Mouse (Mus musculus) neural tube, embryonic 11.5 days (tissue): ENCODE results near the gene Cdkal1. TPM values are rescaled to one million over a fixed set of nuclear protein-coding genes. Genes with fewer than 3 reads are reported as not detected.

Source experiments
- ATAC-seq: fragments of 200-750 bp; cut with Nextera tagmentation; 2 replicates; pipeline ENCODE4 v1.8.0; 2017; ENCODE audit warnings: moderate number of reproducible peaks, mild to moderate bottlenecking, moderate TSS enrichment, moderate library complexity; ENCODE audit not compliant: insufficient read depth, low FRiP score, low TSS enrichment
- DNase-seq: peaks from one replicate; pipeline ENCODE4 v3.0.0-alpha.2; 2015; ENCODE audit warnings: low spot score
- H3K27ac ChIP-seq: fragments of 300-500 bp; sonication (generic); 2 replicates; pipeline ENCODE4 v1.5.1; 2014; ENCODE audit warnings: low read depth, mild to moderate bottlenecking, low read length
- H3K27me3 ChIP-seq: fragments of 300-500 bp; sonication (generic); 2 replicates; pipeline ENCODE4 v1.6.1; 2014; ENCODE audit warnings: mild to moderate bottlenecking, low read length, mixed read lengths; ENCODE audit not compliant: control insufficient read depth, insufficient read depth
- H3K36me3 ChIP-seq: fragments of 300-500 bp; sonication (generic); 2 replicates; pipeline ENCODE4 v1.6.1; 2014; ENCODE audit warnings: mild to moderate bottlenecking, low read length, moderate library complexity, mixed read lengths; ENCODE audit not compliant: control insufficient read depth, insufficient read depth
- H3K4me1 ChIP-seq: fragments of 300-500 bp; sonication (generic); 2 replicates; pipeline ENCODE4 v1.6.1; 2014; ENCODE audit warnings: low read length, mixed read lengths; ENCODE audit not compliant: control insufficient read depth, insufficient read depth
- H3K4me2 ChIP-seq: fragments of 300-500 bp; sonication (generic); 2 replicates; pipeline ENCODE4 v1.6.1; 2014; ENCODE audit warnings: low read depth, mild to moderate bottlenecking, moderate library complexity
- H3K4me3 ChIP-seq: fragments of 300-500 bp; sonication (generic); 2 replicates; pipeline ENCODE4 v1.5.1; 2014; ENCODE audit warnings: low read depth, low read length
- H3K9ac ChIP-seq: fragments of 300-500 bp; sonication (generic); 2 replicates; pipeline ENCODE4 v1.6.1; 2014; ENCODE audit warnings: mild to moderate bottlenecking, low read length
- H3K9me3 ChIP-seq: fragments of 300-500 bp; sonication (generic); 2 replicates; pipeline ENCODE4 v1.6.1; 2016; ENCODE audit warnings: low read length; ENCODE audit not compliant: control insufficient read depth
- WGBS: fragments of 180-500 bp; shearing (Covaris S2); extraction: QIAGEN DNeasy Blood & Tissue Kit; methylation state at CpG from one replicate; pipeline ENCODE4 v1.1.7; 2014; 5-methylcytosine and 5-hydroxymethylcytosine counted together
- polyA plus RNA-seq: library from polyadenylated mRNA; unstranded; fragments of >200 nt; fragmentation: Nextera tagmentation; extraction: Ambion mirVana; gene quantifications from 2 replicates; pipeline ENCODE4 v1.2.1, GENCODE M21; 2014

Gene Cdkal1
- polyA plus RNA-seq, 1 experiment from 2014 or later = 27.5 TPM

DNA sequence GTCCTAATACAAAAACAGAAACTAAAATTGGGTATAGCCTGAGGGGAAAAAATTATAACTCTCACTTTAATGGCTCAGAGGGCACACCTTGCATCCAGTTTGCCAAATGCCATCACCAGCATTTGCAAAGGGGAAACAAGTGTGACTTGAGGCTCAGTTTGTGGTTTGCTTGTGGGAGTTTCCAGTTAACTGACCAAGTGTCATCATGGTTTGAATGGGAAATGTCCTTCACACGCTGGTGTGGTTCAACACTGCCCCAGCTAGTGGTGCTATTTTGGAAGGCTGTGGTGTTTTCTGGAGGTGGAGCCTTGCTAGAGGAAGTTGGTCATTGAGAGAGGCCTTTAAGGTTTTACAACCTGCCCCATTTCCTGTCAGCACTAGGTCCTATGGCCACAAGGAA, 686.1 kb downstream of the Cdkal1 start:
- no peak overlapping the region for H3K27ac ChIP-seq
- no peaks in the 10 kb centered on the region for H3K9me3 ChIP-seq
- H3K9ac ChIP-seq = no peak overlapping the region
- WGBS = 40% methylated on average over 1 of the region's 1 CpGs
- ATAC-seq (no peak), DNase-seq (no peak)
- H3K4me1 ChIP-seq = no peaks in the 10 kb centered on the region
- no peaks in the 10 kb centered on the region for H3K27me3 ChIP-seq
- H3K4me3 ChIP-seq = no peak overlapping the region
- no peak overlapping the region for H3K4me2 ChIP-seq
- H3K36me3 ChIP-seq = no peaks in the 10 kb centered on the region

DNA sequence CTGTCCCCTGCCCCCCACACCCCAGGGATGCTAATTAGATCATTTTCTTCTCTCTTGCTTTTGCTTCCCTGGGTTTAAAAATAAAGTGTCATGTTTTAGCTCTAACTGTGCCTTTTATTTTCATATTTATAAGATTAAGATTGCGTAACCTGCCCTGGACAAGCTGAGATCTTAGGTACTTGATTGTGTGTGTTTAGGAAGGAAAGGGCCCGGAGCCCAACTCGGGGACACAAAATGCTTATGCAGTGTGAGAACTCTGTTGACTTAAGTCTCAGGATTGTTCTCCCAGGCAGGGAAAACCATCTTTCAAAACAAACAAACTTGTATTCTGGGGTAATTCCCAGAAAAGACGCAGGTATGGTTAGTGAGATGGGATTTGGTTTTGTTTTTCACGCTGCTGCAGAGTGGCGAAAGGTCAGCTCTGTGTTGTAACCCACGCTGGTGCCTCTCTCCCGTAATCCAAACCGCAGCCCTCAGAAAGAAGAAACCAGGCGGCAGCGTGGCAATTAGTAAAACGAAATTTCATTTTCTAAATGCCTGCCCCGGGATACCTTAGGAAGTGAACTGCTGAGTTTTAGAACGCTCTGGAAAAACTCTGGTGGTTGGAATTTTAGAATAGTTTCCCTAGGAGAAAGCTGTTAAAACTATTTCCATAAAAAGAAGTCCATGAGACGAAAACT, 690.5 kb downstream of the Cdkal1 start:
- no peak overlapping the region for H3K4me2 ChIP-seq
- DNase-seq (no peak), ATAC-seq (no peak)
- no peaks in the 10 kb centered on the region for H3K27me3 ChIP-seq
- no peak overlapping the region for H3K9ac ChIP-seq
- no peak overlapping the region for H3K4me3 ChIP-seq
- H3K27ac ChIP-seq = no peak overlapping the region
- H3K4me1 ChIP-seq = no peaks in the 10 kb centered on the region
- no peaks in the 10 kb centered on the region for H3K9me3 ChIP-seq
- no peaks in the 10 kb centered on the region for H3K36me3 ChIP-seq
- 56% methylated on average over 15 of the region's 15 CpGs for WGBS

DNA sequence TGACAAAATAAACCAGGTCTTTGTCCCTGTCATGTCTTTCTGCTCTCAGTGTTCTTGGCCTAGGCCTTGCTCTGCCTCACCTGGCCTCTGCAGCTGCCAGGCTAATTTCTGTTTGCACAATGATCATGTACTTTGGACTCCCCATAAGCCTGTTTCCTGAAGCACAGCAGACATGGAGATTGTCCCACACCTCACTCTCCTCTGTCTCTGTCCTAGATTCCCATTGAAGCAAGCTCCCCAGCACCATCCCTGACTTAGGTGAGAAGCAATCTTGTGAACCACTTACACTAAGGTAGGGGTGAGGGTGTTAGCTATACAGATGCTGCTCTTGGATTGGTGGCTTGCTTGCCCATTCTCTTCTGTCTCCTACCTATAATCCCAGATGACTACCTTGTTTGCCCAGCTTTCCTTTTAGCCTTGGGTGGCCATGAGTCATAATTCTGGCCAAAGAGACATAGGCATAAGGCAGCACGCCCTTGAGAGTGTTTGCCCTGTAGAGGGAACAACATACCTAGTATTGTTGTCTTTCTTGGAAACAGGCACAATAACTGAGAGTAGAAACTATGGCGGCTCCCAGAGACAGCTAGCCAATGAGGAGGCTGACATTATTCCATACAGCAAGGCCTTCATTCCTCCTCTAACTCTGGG, 692.5 kb downstream of the Cdkal1 start:
- WGBS = 90% methylated on average over 2 of the region's 2 CpGs
- no peak for ATAC-seq
- no peak overlapping the region for H3K4me2 ChIP-seq

DNA sequence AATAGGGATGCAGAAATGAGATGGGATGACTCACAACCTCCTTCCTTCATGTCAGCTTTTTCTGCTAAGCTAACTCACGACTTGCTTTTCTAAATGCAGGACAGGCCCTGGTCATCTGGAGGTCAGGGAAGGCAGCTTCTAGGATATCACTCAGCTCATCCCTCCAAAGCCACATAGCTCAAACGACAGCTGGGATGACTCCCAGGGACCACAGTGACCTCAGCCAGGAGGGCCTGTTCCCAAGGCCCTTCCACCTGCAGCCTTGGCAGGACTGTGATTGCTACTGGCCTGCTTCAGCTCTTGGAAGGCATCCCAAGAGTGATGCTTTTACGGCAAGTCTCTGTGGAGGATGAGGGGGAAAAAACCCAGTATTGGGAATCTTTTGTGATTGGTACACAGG, 693.0 kb downstream of the Cdkal1 start:
- ATAC-seq (no peak), DNase-seq (no peak)
- Histone ChIP-seq H3K27me3 (no peaks in the 10 kb centered on the region), H3K4me1 (no peaks in the 10 kb centered on the region), H3K4me2 (no peak overlapping the region), H3K4me3 (no peak overlapping the region), H3K9ac (no peak overlapping the region), H3K36me3 (no peaks in the 10 kb centered on the region), H3K27ac (no peak overlapping the region), H3K9me3 (no peaks in the 10 kb centered on the region)
- 40% methylated on average over 3 of the region's 3 CpGs for WGBS

More for the DNA sequence above, 692.5 kb downstream of the Cdkal1 start:
- no peaks in the 10 kb centered on the region for H3K27me3 ChIP-seq
- no peaks in the 10 kb centered on the region for H3K9me3 ChIP-seq
- no peaks in the 10 kb centered on the region for H3K4me1 ChIP-seq
- DNase-seq = no peak
- H3K27ac ChIP-seq = no peak overlapping the region
- H3K36me3 ChIP-seq = no peaks in the 10 kb centered on the region
- no peak overlapping the region for H3K4me3 ChIP-seq
- H3K9ac ChIP-seq = no peak overlapping the region

DNA sequence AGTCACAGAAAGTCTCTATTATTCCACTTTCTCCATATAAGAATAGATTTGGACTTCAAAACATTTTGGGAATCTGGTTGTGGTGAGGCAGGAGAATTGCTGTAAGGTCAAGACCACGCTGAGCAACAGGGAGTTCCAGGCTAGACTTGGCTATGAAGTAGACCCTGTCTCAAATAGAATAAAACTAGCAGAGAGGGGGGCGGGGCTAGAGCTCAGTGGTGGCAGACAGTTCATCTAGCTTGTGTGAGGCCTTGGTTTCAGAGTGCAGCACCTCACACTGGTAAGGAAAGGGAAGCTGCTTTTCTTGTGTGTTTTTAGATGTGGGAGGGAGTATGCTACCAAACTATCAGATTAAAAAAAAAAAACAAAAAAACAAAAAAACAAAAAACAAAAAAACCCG, 694.0 kb downstream of the Cdkal1 start:
- Histone ChIP-seq H3K4me2 (no peak overlapping the region), H3K27me3 (no peaks in the 10 kb centered on the region), H3K9me3 (no peaks in the 10 kb centered on the region), H3K9ac (no peak overlapping the region), H3K36me3 (no peaks in the 10 kb centered on the region), H3K4me3 (no peak overlapping the region), H3K4me1 (no peaks in the 10 kb centered on the region), H3K27ac (no peak overlapping the region)
- no peak for DNase-seq
- 82% methylated on average over 3 of the region's 3 CpGs for WGBS
- no peak for ATAC-seq

DNA sequence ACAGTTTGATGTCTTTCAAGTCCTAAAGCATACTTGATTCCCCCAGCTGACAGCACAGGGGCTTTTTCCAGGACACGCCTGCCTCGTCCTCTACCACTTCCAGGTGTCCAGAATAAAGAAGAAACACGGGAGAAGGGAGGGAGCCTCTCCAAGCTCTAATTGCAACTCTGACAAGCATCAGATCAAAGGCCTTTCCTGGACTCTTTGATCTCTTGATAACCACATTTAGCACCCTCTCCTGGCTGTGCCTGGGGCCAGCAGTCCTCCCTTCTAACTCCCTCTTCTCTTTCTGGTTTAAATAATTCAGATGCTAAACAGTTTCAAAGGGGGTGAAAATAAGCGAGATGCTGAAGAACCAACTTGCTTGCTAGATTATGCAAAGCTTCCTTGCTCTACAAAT, 698.8 kb downstream of the Cdkal1 start:
- Histone ChIP-seq H3K4me1 (no peaks in the 10 kb centered on the region), H3K4me3 (no peak overlapping the region), H3K36me3 (no peaks in the 10 kb centered on the region), H3K27me3 (no peaks in the 10 kb centered on the region), H3K9me3 (no peaks in the 10 kb centered on the region), H3K4me2 (no peak overlapping the region), H3K27ac (no peak overlapping the region), H3K9ac (no peak overlapping the region)
- WGBS = 21% methylated on average over 4 of the region's 4 CpGs
- ATAC-seq (no peak), DNase-seq (no peak)

DNA sequence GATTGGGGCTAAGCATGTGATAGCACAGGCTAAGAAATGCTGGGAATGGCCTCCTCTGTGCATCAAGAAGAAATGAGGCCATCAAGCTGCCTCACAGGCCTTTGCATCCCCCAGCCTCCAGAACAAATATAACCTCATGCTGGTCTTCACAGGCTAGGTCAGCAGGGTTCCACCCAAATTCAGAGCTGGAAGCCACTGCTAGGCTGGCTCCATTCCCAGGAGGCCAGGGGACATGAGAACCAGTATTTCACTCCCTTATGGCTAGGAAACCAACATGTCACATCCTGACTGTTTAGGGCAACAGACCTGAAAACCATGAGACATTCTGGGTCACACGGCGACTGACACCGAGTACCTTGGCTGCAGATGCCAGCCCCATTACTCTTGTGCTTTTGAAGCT, 700.2 kb downstream of the Cdkal1 start:
- no peaks in the 10 kb centered on the region for H3K9me3 ChIP-seq
- H3K4me3 ChIP-seq = no peak overlapping the region
- no peak overlapping the region for H3K4me2 ChIP-seq
- no peaks in the 10 kb centered on the region for H3K4me1 ChIP-seq
- H3K9ac ChIP-seq = no peak overlapping the region
- H3K27me3 ChIP-seq = no peaks in the 10 kb centered on the region
- no peak overlapping the region for H3K27ac ChIP-seq
- no peak for ATAC-seq
- DNase-seq = no peak
- 69% methylated on average over 3 of the region's 3 CpGs for WGBS
- H3K36me3 ChIP-seq = no peaks in the 10 kb centered on the region

DNA sequence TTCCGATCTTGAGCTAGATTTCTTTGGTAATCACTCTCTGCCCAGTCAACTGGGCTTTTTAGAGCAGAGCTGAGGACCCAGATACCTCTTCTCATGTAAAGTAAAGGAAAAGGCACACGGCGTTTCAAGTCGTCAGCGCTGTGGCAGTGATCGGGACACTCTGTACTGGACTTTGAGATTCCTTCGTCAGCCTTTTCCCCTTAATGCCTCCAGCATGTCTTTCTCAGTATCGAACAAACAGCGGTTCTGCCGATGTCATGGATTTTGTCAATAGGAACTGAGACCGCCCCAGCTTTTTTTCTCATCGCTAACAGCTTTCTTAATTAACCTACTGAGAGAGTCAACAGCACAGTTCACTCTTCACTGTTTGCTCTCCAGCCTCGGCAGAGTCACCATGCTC, 705.4 kb downstream of the Cdkal1 start:
- whole genome bisulfite sequencing = 86% methylated on average over 13 of the region's 13 CpGs

DNA sequence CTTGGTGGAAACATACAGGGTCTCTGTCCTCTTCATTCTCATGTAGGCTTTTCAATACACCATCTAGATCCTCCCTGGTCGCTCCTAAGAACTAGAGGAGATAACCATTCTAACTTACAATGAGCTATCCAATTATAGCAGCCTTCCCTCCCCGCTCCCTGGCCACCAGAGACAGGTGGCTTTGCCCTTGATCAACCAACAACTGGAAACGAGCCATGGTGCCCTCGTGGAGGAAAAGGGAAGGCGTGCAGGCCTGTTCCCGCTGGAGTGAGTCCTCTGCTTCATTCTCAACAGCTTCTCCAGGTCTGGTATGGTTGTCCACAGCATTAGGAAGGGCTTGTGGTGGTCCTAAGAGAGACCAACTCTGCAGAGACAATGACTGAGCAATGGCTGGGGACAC, 706.1 kb downstream of the Cdkal1 start:
- no peak overlapping the region for H3K27ac ChIP-seq
- H3K9ac ChIP-seq = no peak overlapping the region
- no peak overlapping the region for H3K4me3 ChIP-seq
- H3K36me3 ChIP-seq = no peaks in the 10 kb centered on the region
- 92% methylated on average over 6 of the region's 6 CpGs for WGBS
- DNase-seq (no peak), ATAC-seq (no peak)
- H3K9me3 ChIP-seq = no peaks in the 10 kb centered on the region
- no peaks in the 10 kb centered on the region for H3K4me1 ChIP-seq
- no peaks in the 10 kb centered on the region for H3K27me3 ChIP-seq
- H3K4me2 ChIP-seq = no peak overlapping the region

More for the DNA sequence above, 705.4 kb downstream of the Cdkal1 start:
- H3K4me2 ChIP-seq = no peak overlapping the region
- H3K4me1 ChIP-seq = no peaks in the 10 kb centered on the region
- H3K36me3 ChIP-seq = no peaks in the 10 kb centered on the region
- DNase-seq (no peak), ATAC-seq (no peak)
- no peak overlapping the region for H3K4me3 ChIP-seq
- H3K27ac ChIP-seq = no peak overlapping the region
- no peaks in the 10 kb centered on the region for H3K27me3 ChIP-seq
- no peak overlapping the region for H3K9ac ChIP-seq
- H3K9me3 ChIP-seq = no peaks in the 10 kb centered on the region
